ENCODE assay signal across 12 mouse cellular contexts in genomic region chr2:163595119-163595518, GRCm38 (mm10). TPM values are rescaled to one million over a fixed set of nuclear protein-coding genes. Genes with fewer than 3 reads are reported as not detected.
A peak's percentile ranks its signal among the peaks of the same experiment; 100 is the strongest.
DNase-seq lines count a peak whose midpoint lies in the region; ATAC-seq and TF ChIP-seq lines count a peak whose summit lies in the region.
"Had no signal": no experiment of that assay in that cellular context is flagged by ENCODE, and none has a peak within 500 bp of the region (broad histone marks: within the 10 kb centered on the region; RNA-seq: fewer than 3 reads in every experiment).

No protein-coding gene starts in this region.

- H3K9me3 ChIP-seq in intestine, embryonic 15.5 days = no peaks in the 10 kb centered on the region
- no peaks in the 10 kb centered on the region for H3K9me3 ChIP-seq in forebrain, postnatal 0 days (ENCODE audit: low read length)
- H3K9me3 ChIP-seq: midbrain, embryonic 12.5 days had no signal

- H3K27me3 ChIP-seq in intestine, embryonic 15.5 days (replicated peaks) = no peaks in the 10 kb centered on the region
- no peaks in the 10 kb centered on the region for H3K27me3 ChIP-seq in forebrain, postnatal 0 days (ENCODE audit: insufficient read depth, low read length)
- H3K27me3 ChIP-seq: midbrain, embryonic 12.5 days had no signal

- H3K27ac ChIP-seq in intestine, embryonic 15.5 days = peak overlapping the region; percentile 63
- no peak overlapping the region for H3K27ac ChIP-seq in forebrain, postnatal 0 days (ENCODE audit: low read depth, low read length)
- H3K27ac ChIP-seq: midbrain, embryonic 12.5 days had no signal

- no peak overlapping the region for H3K4me3 ChIP-seq in intestine, embryonic 15.5 days (replicated peaks)
- H3K4me3 ChIP-seq in lung, adult 2 months (replicated peaks; ENCODE audit: extremely low read depth, low read depth, low read length) = no peak overlapping the region
- H3K4me3 ChIP-seq in forebrain, postnatal 0 days (ENCODE audit: low read depth, low read length) = no peak overlapping the region
- H3K4me3 ChIP-seq: midbrain, embryonic 12.5 days had no signal

- no peak overlapping the region for H3K9ac ChIP-seq in intestine, embryonic 15.5 days
- H3K9ac ChIP-seq in forebrain, postnatal 0 days = no peak overlapping the region
- H3K9ac ChIP-seq: midbrain, embryonic 12.5 days had no signal

- WGBS in intestine, embryonic 15.5 days = 17% methylated on average over 2 of the region's 2 CpGs
- 7% methylated on average over 2 of the region's 2 CpGs for WGBS in lung, adult 2 months
- WGBS in forebrain, postnatal 0 days = 28% methylated on average over 2 of the region's 2 CpGs

- H3K36me3 ChIP-seq in intestine, embryonic 15.5 days = no peaks in the 10 kb centered on the region
- no peaks in the 10 kb centered on the region for H3K36me3 ChIP-seq in forebrain, postnatal 0 days (ENCODE audit: insufficient read depth)
- H3K36me3 ChIP-seq: midbrain, embryonic 12.5 days had no signal

- TF ChIP-seq CTCF in lung, adult 2 months (IDR thresholded peaks at IDR 0.05; ENCODE audit: insufficient read depth, low read length) = no peak
- TF ChIP-seq CTCF in forebrain, postnatal 0 days (IDR thresholded peaks at IDR 0.05; ENCODE audit: low read depth) = no peak

- ATAC-seq in intestine, embryonic 15.5 days = peak; percentile 27
- no peak for ATAC-seq in forebrain, postnatal 0 days
- ATAC-seq: forebrain, embryonic 16.5 days had no signal

- peak; percentile 8 for DNase-seq in embryo, embryonic 11 days
- DNase-seq in embryo, embryonic 10 days (ENCODE audit: low spot score) = no peak
- DNase-seq in adrenal gland, adult 2 months = peak; percentile 63
- DNase-seq in lung, adult 2 months = peak; percentile 32
- DNase-seq in thymus, postnatal 0 days (ENCODE audit: low spot score) = no peak
- DNase-seq in spleen, postnatal 4 days (ENCODE audit: low spot score in 2 of 2) = no peak
- no peak for DNase-seq in forebrain, postnatal 0 days
- DNase-seq: cerebellum, postnatal 10 days; right cerebral cortex, postnatal 25 days had no signal

- TF ChIP-seq POLR2A in lung, adult 2 months (IDR thresholded peaks at IDR 0.05; ENCODE audit: borderline replicate concordance, extremely low read depth, low read depth, low read length) = peak; percentile 54; the same call in 1 of the 2 replicates

- peaks cover 26% of the 10 kb centered on the region for H3K4me1 ChIP-seq in intestine, embryonic 15.5 days (replicated peaks)
- peaks cover 20% of the 10 kb centered on the region for H3K4me1 ChIP-seq in lung, adult 2 months (ENCODE audit: control insufficient read depth, insufficient read depth, low read length)
- no peaks in the 10 kb centered on the region for H3K4me1 ChIP-seq in forebrain, postnatal 0 days (ENCODE audit: insufficient read depth)
- H3K4me1 ChIP-seq: midbrain, embryonic 12.5 days had no signal

- H3K4me2 ChIP-seq in intestine, embryonic 15.5 days (replicated peaks) = no peak overlapping the region
- H3K4me2 ChIP-seq in forebrain, postnatal 0 days (ENCODE audit: low read depth) = no peak overlapping the region
- H3K4me2 ChIP-seq: midbrain, embryonic 12.5 days had no signal

RNA-seq across cellular contexts. Expression of gene Ttpal, which starts 7.0 kb away (rescaled TPM):
- 10 to 100 TPM; 25.6 to 27.0 TPM for total RNA-seq in adrenal gland, adult 2 months (2021)
- 27.3 and 32.3 TPM in 2 replicates for polyA plus RNA-seq in adrenal gland, adult 2 months (2012; rRNA removed)
- 25.7 and 26.5 TPM in 2 replicates for polyA plus RNA-seq in intestine, embryonic 15.5 days (2015; fragmentation: Nextera tagmentation; extraction: Ambion mirVana)
- polyA plus RNA-seq in lung, adult 2 months (2012; rRNA removed) = 23.4 and 25.8 TPM in 2 replicates
- polyA plus RNA-seq in thymus, postnatal 0 days (2015; fragmentation: Nextera tagmentation; extraction: Ambion mirVana) = 33.0 and 34.4 TPM in 2 replicates
- total RNA-seq in forebrain, postnatal 0 days (2014; rRNA removed) = 80.6 and 89.2 TPM in 2 replicates
- 23.5 and 32.1 TPM in 2 replicates for polyA plus RNA-seq in forebrain, postnatal 0 days (2015; fragmentation: Nextera tagmentation; extraction: Ambion mirVana)

RNA-seq across cellular contexts. Expression of gene Serinc3, which starts 49.8 kb away (rescaled TPM):
- 100 to 1,000 TPM; 482 to 621 TPM for total RNA-seq in adrenal gland, adult 2 months (2021)
- polyA plus RNA-seq in adrenal gland, adult 2 months (2012; rRNA removed) = 402 and 442 TPM in 2 replicates
- polyA plus RNA-seq in intestine, embryonic 15.5 days (2015; fragmentation: Nextera tagmentation; extraction: Ambion mirVana) = 45.3 and 47.1 TPM in 2 replicates
- 368 and 417 TPM in 2 replicates for polyA plus RNA-seq in lung, adult 2 months (2012; rRNA removed)
- 74.1 and 74.4 TPM in 2 replicates for polyA plus RNA-seq in thymus, postnatal 0 days (2015; fragmentation: Nextera tagmentation; extraction: Ambion mirVana)
- total RNA-seq in forebrain, postnatal 0 days (2014; rRNA removed) = 81.9 and 98.2 TPM in 2 replicates
- polyA plus RNA-seq in forebrain, postnatal 0 days (2015; fragmentation: Nextera tagmentation; extraction: Ambion mirVana) = 26.4 and 31.7 TPM in 2 replicates

Comparison
In these comparisons a context has a peak if more than half of its experiments do, and no peak if none do; other contexts are left out.
1. DNase-seq: peak in embryo, embryonic 11 days (single experiment), adrenal gland, adult 2 months (single experiment) and lung, adult 2 months (single experiment); none in embryo, embryonic 10 days (single experiment), thymus, postnatal 0 days (single experiment), spleen, postnatal 4 days (0 of 2) and forebrain, postnatal 0 days (single experiment).